Mouse (Mus musculus) Patski (cell line): ENCODE measurements at regions not wholly inside any gene's neighbourhood (a gene's known extent, or its start where the extent isn't known, plus 50 kb on each side); places are given as distances from the start of the nearest gene placed in this dataset.
A peak's percentile ranks its signal among the peaks of the same experiment; 100 is the strongest.

Source experiments
- ATAC-seq: fragments of 100-300 bp; one replicate; pipeline ENCODE4 v1.8.0; 2021
- CTCF ChIA-PET: fragments of 350-600 bp; sonication (Branson Sonifier 250); formaldehyde crosslinking; loops from one replicate; lab custom pipeline; 2022; ENCODE audit warnings: inconsistent platforms; lab: Charles Lee
- POLR2A ChIA-PET: fragments of 350-600 bp; sonication (Branson Sonifier 250); formaldehyde crosslinking; loops from one replicate; lab custom pipeline; 2022; ENCODE audit warnings: antibody characterized with exemption, inconsistent platforms; lab: Charles Lee
- DNase-seq: peaks from one replicate; pipeline ENCODE4 v3.0.0-alpha.2; 2011; ENCODE audit warnings: low read depth, low spot score
- H3K27me3 ChIP-seq: fragments of 371-371 bp; one replicate; pipeline ENCODE4 v1.5.1; 2021
- CTCF ChIP-seq: fragments of 100-300 bp; IDR thresholded peaks from one replicate; pipeline ENCODE4 v1.5.1; 2021
- in situ Hi-C: fragments of 300-500 bp; cut with MboI; formaldehyde crosslinking; loops from 3 replicates; pipeline ENCODE4 v1.11.1; 2018; ENCODE audit warnings: low pct_unique_long_range_greater_than_20kb, mixed read lengths

DNA sequence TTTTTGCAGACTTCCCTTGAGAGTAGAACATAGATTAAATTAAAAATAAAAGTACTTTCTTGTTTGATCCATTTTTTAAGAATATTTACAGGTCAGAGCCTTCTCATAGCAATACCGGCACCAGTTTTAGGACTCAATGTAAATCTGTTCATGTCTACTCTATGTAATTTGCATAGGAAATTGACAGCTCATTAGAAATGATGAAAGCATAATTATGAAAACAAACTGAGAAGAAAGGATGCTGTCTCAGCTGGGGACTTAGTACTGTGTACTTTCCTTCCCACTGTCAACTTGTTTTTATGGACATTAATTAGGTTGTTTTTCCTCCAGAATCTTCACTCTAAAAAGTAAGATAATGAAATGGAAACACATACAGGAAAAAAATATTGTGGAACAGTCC lies 3344.8 kb upstream of the Gm6569 start:
- in situ Hi-C loops: no loop called here
- CTCF ChIA-PET: interaction anchor here (1.0 kb wide), 1 partner anchor 12 kb away, joined by 3 read pairs; no protein-coding TSS in a partner anchor
- no peaks in the 10 kb centered on the region for H3K27me3 ChIP-seq
- ATAC-seq: no peak
- no peak for TF ChIP-seq CTCF
- no peak for DNase-seq
- POLR2A ChIA-PET: no interaction called here

GRCm38 (mm10) chr15:70507046-70507818 lies 3327.1 kb upstream of the Gm6569 start:
- CTCF ChIA-PET: no interaction called here
- POLR2A ChIA-PET: no interaction called here
- H3K27me3 ChIP-seq: no peaks in the 10 kb centered on the region
- no peak for TF ChIP-seq CTCF
- in situ Hi-C loops: no loop called here
- DNase-seq: no peak
- no peak for ATAC-seq

DNA sequence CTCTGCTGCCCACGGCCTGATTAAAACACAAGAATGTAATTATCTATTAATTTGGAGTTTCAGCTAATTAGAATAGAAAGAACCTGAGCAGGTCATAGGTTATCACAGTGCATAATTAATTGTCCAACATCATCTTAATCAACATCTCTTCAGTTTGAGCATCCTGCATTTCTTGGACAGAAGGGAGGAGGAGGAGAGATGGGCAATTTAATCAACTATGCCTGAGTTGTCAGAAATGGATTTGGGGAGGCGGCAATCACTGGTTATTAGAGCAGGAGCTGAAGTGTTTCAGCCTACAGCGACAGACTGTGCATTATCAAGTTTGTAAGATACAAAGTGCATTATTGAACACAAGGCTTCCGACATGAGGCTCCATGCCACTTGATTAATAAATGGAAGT lies 3313.8 kb upstream of the Gm6569 start:
- DNase-seq (no peak), ATAC-seq (no peak)
- POLR2A ChIA-PET: no interaction called here
- H3K27me3 ChIP-seq: no peaks in the 10 kb centered on the region
- TF ChIP-seq CTCF: no peak
- in situ Hi-C loops: no loop called here
- CTCF ChIA-PET: no interaction called here

DNA sequence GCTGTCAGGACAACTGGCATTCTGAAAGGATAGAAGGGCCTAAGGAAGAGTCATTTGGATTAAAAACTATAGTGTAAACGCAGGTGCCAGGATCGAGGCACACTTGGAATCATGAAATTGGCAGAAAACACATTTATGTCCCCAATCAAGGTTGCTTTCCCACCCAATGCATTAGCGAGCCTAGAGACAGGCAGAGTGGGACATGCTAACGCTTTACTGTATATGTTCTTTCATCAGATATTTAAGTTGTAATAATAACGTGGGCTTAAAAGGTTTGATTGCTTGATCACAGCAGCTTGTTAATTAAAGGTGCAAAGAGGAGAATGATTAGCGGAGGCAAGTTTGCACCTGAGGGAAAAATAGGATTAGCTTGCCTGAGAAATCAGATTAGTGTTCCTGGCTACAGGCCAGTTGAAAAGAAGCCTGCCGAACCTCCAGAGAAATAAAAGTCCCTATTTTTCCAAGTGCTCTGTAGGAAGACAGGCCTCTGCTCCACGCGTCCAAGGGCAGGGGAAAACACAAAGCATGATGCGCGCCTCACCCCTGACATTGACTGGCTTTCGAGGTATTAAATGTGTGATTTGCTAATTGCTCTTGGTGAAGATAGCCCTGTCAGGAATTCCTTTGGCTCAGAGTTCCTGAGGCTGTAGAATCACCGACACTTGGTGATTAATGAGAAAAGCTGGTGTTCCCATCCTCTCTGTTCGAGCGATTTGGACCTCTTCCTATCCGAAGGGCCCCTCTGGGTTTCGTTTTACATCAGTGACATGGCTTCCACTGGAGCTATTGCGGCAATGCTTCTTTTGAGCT lies 3279.4 kb upstream of the Gm6569 start:
- no peak for DNase-seq
- in situ Hi-C loops: no loop called here
- ChIA-PET CTCF (interaction anchor here (1.2 kb wide), 1 partner anchor 11 kb away, joined by 3 read pairs; no protein-coding TSS in a partner anchor), POLR2A (no interaction called here)
- ATAC-seq: peak; percentile 51
- TF ChIP-seq CTCF: no peak
- no peaks in the 10 kb centered on the region for H3K27me3 ChIP-seq

GRCm38 (mm10) chr15:70555583-70555894 lies 3278.8 kb upstream of the Gm6569 start:
- no peak for DNase-seq
- ATAC-seq: no peak
- ChIA-PET POLR2A (no interaction called here), CTCF (interaction anchor here (1.2 kb wide), 1 partner anchor 12 kb away, joined by 3 read pairs; no protein-coding TSS in a partner anchor)
- H3K27me3 ChIP-seq: no peaks in the 10 kb centered on the region
- TF ChIP-seq CTCF: no peak
- in situ Hi-C loops: no loop called here

GRCm38 (mm10) chr15:70594295-70594694 lies 3240.1 kb upstream of the Gm6569 start:
- POLR2A ChIA-PET: no interaction called here
- DNase-seq (no peak), ATAC-seq (no peak)
- in situ Hi-C loops: no loop called here
- H3K27me3 ChIP-seq: no peaks in the 10 kb centered on the region
- CTCF ChIA-PET: interaction anchor here (1.0 kb wide), 1 partner anchor 20 kb away, joined by 3 read pairs; no protein-coding TSS in a partner anchor
- TF ChIP-seq CTCF: no peak

DNA sequence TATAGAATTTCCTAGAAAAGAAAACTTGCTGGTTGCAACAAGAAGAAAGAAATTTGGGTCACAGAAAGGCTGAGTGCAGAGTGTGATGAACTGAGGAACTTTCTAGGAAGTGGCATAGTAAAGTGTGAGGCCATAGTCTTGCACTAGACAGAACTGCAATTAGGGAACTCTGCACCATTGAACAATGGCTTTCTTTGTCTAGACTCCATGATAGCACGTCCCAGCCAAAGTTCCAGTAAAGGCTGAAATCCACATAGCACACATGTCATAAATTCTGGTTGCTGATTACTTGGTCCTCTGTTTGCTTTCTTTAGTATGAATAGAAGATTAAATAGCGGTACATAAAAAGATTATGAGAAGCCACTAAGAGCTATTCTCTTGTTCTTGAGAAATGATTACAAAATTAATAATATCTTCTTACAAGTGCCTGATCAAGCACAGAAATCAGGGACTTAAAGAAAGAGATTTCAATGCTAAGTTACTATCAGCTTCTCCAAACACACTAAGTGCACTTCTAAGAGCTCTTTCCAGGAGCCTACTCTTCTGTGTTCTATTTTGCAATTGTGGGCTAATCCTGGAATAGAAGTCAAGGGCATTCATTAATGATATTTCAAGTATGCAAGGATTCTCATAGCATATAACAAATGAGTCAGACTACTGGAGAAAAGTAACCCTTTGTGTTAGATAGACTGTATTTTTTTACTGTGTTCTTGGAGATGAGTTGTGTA lies 3233.4 kb upstream of the Gm6569 start:
- POLR2A ChIA-PET: no interaction called here
- CTCF ChIA-PET: no interaction called here
- in situ Hi-C loops: no loop called here
- no peaks in the 10 kb centered on the region for H3K27me3 ChIP-seq
- no peak for DNase-seq
- no peak for TF ChIP-seq CTCF
- ATAC-seq: no peak

- ATAC-seq (no peak), DNase-seq (no peak)
- no peaks in the 10 kb centered on the region for H3K27me3 ChIP-seq
- CTCF ChIA-PET: no interaction called here
- POLR2A ChIA-PET: no interaction called here
- in situ Hi-C loops: no loop called here
- no peak for TF ChIP-seq CTCF
Observed at GRCm38 (mm10) chr15:70605251-70605650, 3229.1 kb upstream of the Gm6569 start.

GRCm38 (mm10) chr15:70606896-70607295 lies 3227.5 kb upstream of the Gm6569 start:
- no peaks in the 10 kb centered on the region for H3K27me3 ChIP-seq
- no peak for ATAC-seq
- CTCF ChIA-PET: no interaction called here
- TF ChIP-seq CTCF: no peak
- POLR2A ChIA-PET: no interaction called here
- in situ Hi-C loops: no loop called here
- no peak for DNase-seq

- ChIA-PET POLR2A (no interaction called here), CTCF (no interaction called here)
- H3K27me3 ChIP-seq: no peaks in the 10 kb centered on the region
- DNase-seq: peak; percentile 13
- in situ Hi-C loops: no loop called here
- peak; percentile 73 for ATAC-seq
- no peak for TF ChIP-seq CTCF
Observed at GRCm38 (mm10) chr15:70618131-70618674, 3216.2 kb upstream of the Gm6569 start.
